Mouse (Mus musculus) heart, adult 2 months (tissue): ENCODE results near the gene Lca5. TPM values are rescaled to one million over a fixed set of nuclear protein-coding genes. Genes with fewer than 3 reads are reported as not detected.

Experiments
- DNase-seq, 2 experiments: peaks; one replicate each; pipeline ENCODE4 v3.0.0; 2021
- H3K27ac ChIP-seq: fragments of 200-600 bp; 2 replicates; pipeline ENCODE4 v1.8.1; 2022
- H3K27me3 ChIP-seq: fragments of 200-500 bp; 2 replicates; pipeline ENCODE4 v1.6.1; 2012; ENCODE audit warnings: mild to moderate bottlenecking, low read length, inconsistent platforms, mixed read lengths; ENCODE audit not compliant: control insufficient read depth, insufficient read depth
- H3K36me3 ChIP-seq: fragments of 200-500 bp; 2 replicates; pipeline ENCODE4 v1.6.1; 2012; ENCODE audit warnings: low read length, inconsistent platforms; ENCODE audit not compliant: control insufficient read depth, insufficient read depth
- H3K4me1 ChIP-seq: fragments of 200-500 bp; 2 replicates; pipeline ENCODE4 v1.6.1; 2011; ENCODE audit warnings: low read length; ENCODE audit not compliant: control insufficient read depth, insufficient read depth
- H3K4me3 ChIP-seq: fragments of 200-600 bp; 2 replicates; pipeline ENCODE4 v1.8.1; 2022
- H3K79me2 ChIP-seq: fragments of 200-500 bp; replicated peaks from 2 replicates; pipeline ENCODE4 v1.6.1; 2012; ENCODE audit warnings: mild to moderate bottlenecking, inconsistent platforms, low read length, moderate library complexity, mixed read lengths; ENCODE audit not compliant: control insufficient read depth, insufficient read depth
- H3K9ac ChIP-seq: fragments of 200-500 bp; 2 replicates; pipeline ENCODE4 v1.6.1; 2012; ENCODE audit warnings: low read depth, mild to moderate bottlenecking, control low read depth, inconsistent platforms, low read length, mixed read lengths
- CTCF ChIP-seq: fragments of 200-600 bp; IDR thresholded peaks from 2 replicates; pipeline ENCODE4 v1.8.1; 2022; ENCODE audit warnings: antibody characterized with exemption, mild to moderate bottlenecking, moderate library complexity
- EP300 ChIP-seq: fragments of 200-500 bp; IDR thresholded peaks from 2 replicates; pipeline ENCODE4 v1.6.1; 2011; ENCODE audit warnings: low read depth, low read length, control low read depth; ENCODE audit not compliant: insufficient read depth
- POLR2A ChIP-seq: fragments of 200-500 bp; IDR thresholded peaks from 2 replicates; pipeline ENCODE4 v1.6.1; 2011; ENCODE audit warnings: mild to moderate bottlenecking, low read depth, low read length, control low read depth; ENCODE audit not compliant: insufficient read depth
- WGBS: fragments of 180-500 bp; shearing (Covaris S2); methylation state at CpG from one replicate; pipeline ENCODE4 v1.1.7; 2018; 5-methylcytosine and 5-hydroxymethylcytosine counted together
- intact Hi-C: fragments of 180-260 bp; cut with DNase I; formaldehyde crosslinking; loops from one replicate; pipeline ENCODE4 v1.15.1; 2025
- polyA plus RNA-seq: library from polyadenylated mRNA; depleted of rRNA; stranded (reverse); fragments of >200 nt; gene quantifications from 2 replicates; pipeline ENCODE4 v1.2.3, GENCODE M21; 2012; rRNA removed
- total RNA-seq, 2 experiments: library from RNA; stranded (reverse); gene quantifications; 2 replicates each; pipeline ENCODE4 v1.2.3; 2021

Lca5 gene
- total and polyA plus RNA-seq, 3 experiments = 0.49 to 2.9 (median 1.6) TPM

DNA sequence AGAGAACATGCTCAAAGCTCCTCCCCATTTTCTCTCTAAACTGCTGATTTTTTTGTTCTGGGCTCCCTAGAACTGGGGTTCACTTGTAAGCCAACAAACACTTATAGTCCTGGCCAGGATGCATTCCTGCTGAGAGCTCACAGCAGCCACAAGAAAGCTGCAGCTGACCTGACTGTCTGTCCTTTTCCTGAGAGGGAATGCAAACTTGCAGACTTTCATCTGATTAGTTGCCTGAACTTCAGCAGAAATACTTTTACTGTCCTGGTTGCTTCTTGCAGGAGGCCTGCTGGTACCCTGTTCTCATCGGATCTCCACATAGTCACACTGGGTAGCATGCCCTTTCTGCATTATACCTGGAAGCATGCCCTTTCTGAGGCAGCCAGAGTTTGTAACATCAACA is 91.0 kb downstream of the Lca5 start:
- intact Hi-C loops = loop anchor here (5.0 to 10.0 kb wide), 2 partner anchors 93 to 375 kb away; partner anchors contain the start of gene Phip
- Histone ChIP-seq H3K79me2 (no peaks in the 10 kb centered on the region), H3K4me3 (no peak overlapping the region), H3K9ac (no peak overlapping the region), H3K27ac (no peak overlapping the region), H3K27me3 (no peaks in the 10 kb centered on the region), H3K36me3 (no peaks in the 10 kb centered on the region), H3K4me1 (peaks cover 4% of the 10 kb centered on the region)
- no peak for DNase-seq
- 11% methylated on average over 1 of the region's 1 CpGs for WGBS
- TF ChIP-seq CTCF (no peak), POLR2A (no peak), EP300 (no peak)

DNA sequence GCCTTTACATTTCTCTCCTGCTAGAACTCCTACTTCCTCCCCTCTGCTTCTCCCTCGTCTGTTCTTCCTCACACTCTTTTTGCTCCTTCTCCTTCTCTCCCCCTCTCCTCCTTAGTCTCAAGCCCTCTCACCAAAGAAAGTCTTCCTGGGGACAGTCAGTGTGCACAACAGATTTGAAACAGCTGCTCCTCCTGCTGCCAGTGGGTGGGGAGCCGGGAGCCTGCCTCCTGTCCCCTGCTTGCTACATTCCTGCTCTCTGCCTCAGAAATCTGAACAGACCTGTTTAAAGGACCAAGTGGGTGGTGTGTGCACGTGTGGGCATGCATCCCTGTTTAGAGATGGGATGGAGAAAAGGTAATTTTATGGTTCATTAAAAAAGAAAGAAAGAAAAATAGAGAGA is 91.4 kb downstream of the Lca5 start:
- intact Hi-C loops = loop anchor here (5.0 kb wide), 1 partner anchor 92 kb away; no protein-coding TSS in a partner anchor
- Histone ChIP-seq H3K79me2 (no peaks in the 10 kb centered on the region), H3K4me3 (no peak overlapping the region), H3K27me3 (no peaks in the 10 kb centered on the region), H3K36me3 (no peaks in the 10 kb centered on the region), H3K9ac (no peak overlapping the region), H3K4me1 (peaks cover 4% of the 10 kb centered on the region), H3K27ac (no peak overlapping the region)
- DNase-seq = peak; percentile 27 to 32
- 41% methylated on average over 3 of the region's 3 CpGs for WGBS
- TF ChIP-seq POLR2A (no peak), CTCF (no peak), EP300 (no peak)

DNA sequence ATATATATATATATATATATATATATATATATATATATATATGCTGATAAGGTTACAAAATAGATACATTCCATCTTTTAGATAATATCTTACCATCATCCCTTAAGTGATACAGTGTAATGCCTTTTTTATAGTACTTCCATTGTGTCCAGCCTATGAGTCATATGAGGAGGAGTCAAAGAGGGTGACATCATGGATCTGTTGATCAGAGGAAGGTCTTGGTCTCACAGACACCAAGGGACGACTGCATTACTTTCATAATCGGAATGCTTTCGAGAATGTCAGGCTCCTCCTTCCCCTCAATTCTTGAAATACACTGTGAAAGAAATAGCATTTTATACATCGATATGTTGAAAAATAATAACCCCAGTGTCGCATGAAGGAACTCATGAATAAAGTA is 93.4 kb downstream of the Lca5 start:
- Histone ChIP-seq H3K79me2 (no peaks in the 10 kb centered on the region), H3K27me3 (no peaks in the 10 kb centered on the region), H3K27ac (no peak overlapping the region), H3K4me1 (peaks cover 4% of the 10 kb centered on the region), H3K4me3 (no peak overlapping the region), H3K36me3 (no peaks in the 10 kb centered on the region), H3K9ac (no peak overlapping the region)
- DNase-seq = no peak
- intact Hi-C loops = loop anchor here (5.0 kb wide), 1 partner anchor 90 kb away; no protein-coding TSS in a partner anchor
- no peak for TF ChIP-seq EP300
- TF ChIP-seq CTCF = no peak
- TF ChIP-seq POLR2A = no peak
- WGBS = 68% methylated on average over 5 of the region's 5 CpGs

DNA sequence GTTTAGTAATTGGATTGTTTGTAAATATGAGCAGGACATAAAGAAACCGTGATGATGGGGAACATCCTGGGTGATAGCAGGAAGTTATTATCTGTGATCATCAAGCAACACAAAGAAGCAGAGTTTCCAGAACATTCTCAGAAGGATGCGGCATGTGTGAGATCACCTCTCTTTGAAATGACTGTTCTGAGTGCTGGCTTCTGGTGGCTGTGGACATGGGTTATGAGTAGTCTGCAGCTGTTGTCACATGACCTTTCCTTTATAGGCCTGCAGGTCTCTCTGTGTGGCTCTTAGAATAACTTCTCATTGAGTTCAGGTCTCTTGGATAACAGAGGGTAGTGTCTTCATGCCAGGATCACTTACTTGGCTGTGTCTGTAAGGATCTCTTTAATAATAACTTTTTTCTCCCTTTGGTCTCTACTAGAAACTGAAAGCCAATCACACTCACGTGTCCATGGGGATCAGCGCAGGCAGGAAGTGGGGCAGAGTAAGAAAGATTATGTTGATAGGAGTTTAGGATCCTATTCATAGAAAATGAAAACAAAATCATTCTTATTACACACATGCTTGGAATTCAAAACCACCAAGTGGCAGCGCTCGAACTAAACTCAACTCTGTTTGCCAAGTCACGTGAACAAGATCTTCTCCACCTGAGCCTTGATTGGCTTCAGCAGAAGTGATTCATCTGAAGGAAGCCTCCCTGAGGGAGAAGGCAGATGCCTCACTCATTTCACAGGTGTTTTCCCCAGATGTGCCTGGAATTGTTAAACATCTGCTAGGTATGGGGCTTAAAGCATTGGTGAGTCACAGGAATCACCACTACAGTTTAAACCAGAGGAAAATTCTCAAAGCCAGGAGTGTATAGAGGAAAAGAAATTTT is 98.2 kb downstream of the Lca5 start:
- intact Hi-C loops = no loop called here
- DNase-seq = no peak
- 68% methylated on average over 7 of the region's 7 CpGs for WGBS
- Histone ChIP-seq H3K27me3 (no peaks in the 10 kb centered on the region), H3K27ac (no peak overlapping the region), H3K79me2 (no peaks in the 10 kb centered on the region), H3K36me3 (no peaks in the 10 kb centered on the region), H3K9ac (no peak overlapping the region), H3K4me1 (no peaks in the 10 kb centered on the region), H3K4me3 (no peak overlapping the region)
- TF ChIP-seq POLR2A = no peak
- TF ChIP-seq CTCF = no peak
- no peak for TF ChIP-seq EP300

Other genes with a start within 250 kb of the Lca5 start
- 10 to 100 TPM in 1 of 2 experiments, 1 to 10 TPM in 1; 3.7 to 10.1 TPM for gene Sh3bgrl2, start 107.2 kb upstream of the Lca5 start, total RNA-seq
- 2.6 and 4.8 TPM in 2 replicates for gene Sh3bgrl2, start 107.2 kb upstream of the Lca5 start, polyA plus RNA-seq